Mouse (Mus musculus) neural tube, embryonic 11.5 days (tissue): ENCODE results near the gene Gm10024. TPM values are rescaled to one million over a fixed set of nuclear protein-coding genes. Genes with fewer than 3 reads are reported as not detected.
"Not testable (repeated sequence)": the region's sequence is repeated elsewhere in the genome, so short reads cannot be mapped to it uniquely, and the experiment has no call there.

ENCODE experiments used
- ATAC-seq: fragments of 200-750 bp; cut with Nextera tagmentation; 2 replicates; pipeline ENCODE4 v1.8.0; 2017; ENCODE audit warnings: moderate number of reproducible peaks, mild to moderate bottlenecking, moderate TSS enrichment, moderate library complexity; ENCODE audit not compliant: insufficient read depth, low FRiP score, low TSS enrichment
- DNase-seq: peaks from one replicate; pipeline ENCODE4 v3.0.0-alpha.2; 2015; ENCODE audit warnings: low spot score
- H3K27ac ChIP-seq: fragments of 300-500 bp; sonication (generic); 2 replicates; pipeline ENCODE4 v1.5.1; 2014; ENCODE audit warnings: low read depth, mild to moderate bottlenecking, low read length
- H3K27me3 ChIP-seq: fragments of 300-500 bp; sonication (generic); 2 replicates; pipeline ENCODE4 v1.6.1; 2014; ENCODE audit warnings: mild to moderate bottlenecking, low read length, mixed read lengths; ENCODE audit not compliant: control insufficient read depth, insufficient read depth
- H3K36me3 ChIP-seq: fragments of 300-500 bp; sonication (generic); 2 replicates; pipeline ENCODE4 v1.6.1; 2014; ENCODE audit warnings: mild to moderate bottlenecking, low read length, moderate library complexity, mixed read lengths; ENCODE audit not compliant: control insufficient read depth, insufficient read depth
- H3K4me1 ChIP-seq: fragments of 300-500 bp; sonication (generic); 2 replicates; pipeline ENCODE4 v1.6.1; 2014; ENCODE audit warnings: low read length, mixed read lengths; ENCODE audit not compliant: control insufficient read depth, insufficient read depth
- H3K4me2 ChIP-seq: fragments of 300-500 bp; sonication (generic); 2 replicates; pipeline ENCODE4 v1.6.1; 2014; ENCODE audit warnings: low read depth, mild to moderate bottlenecking, moderate library complexity
- H3K4me3 ChIP-seq: fragments of 300-500 bp; sonication (generic); 2 replicates; pipeline ENCODE4 v1.5.1; 2014; ENCODE audit warnings: low read depth, low read length
- H3K9ac ChIP-seq: fragments of 300-500 bp; sonication (generic); 2 replicates; pipeline ENCODE4 v1.6.1; 2014; ENCODE audit warnings: mild to moderate bottlenecking, low read length
- H3K9me3 ChIP-seq: fragments of 300-500 bp; sonication (generic); 2 replicates; pipeline ENCODE4 v1.6.1; 2016; ENCODE audit warnings: low read length; ENCODE audit not compliant: control insufficient read depth
- WGBS: fragments of 180-500 bp; shearing (Covaris S2); extraction: QIAGEN DNeasy Blood & Tissue Kit; methylation state at CpG from one replicate; pipeline ENCODE4 v1.1.7; 2014; 5-methylcytosine and 5-hydroxymethylcytosine counted together
- polyA plus RNA-seq: library from polyadenylated mRNA; unstranded; fragments of >200 nt; fragmentation: Nextera tagmentation; extraction: Ambion mirVana; gene quantifications from 2 replicates; pipeline ENCODE4 v1.2.1, GENCODE M21; 2014

The Gm10024 gene
- polyA plus RNA-seq, 1 experiment from 2014 or later, result not detected

GRCm38 (mm10) chr10:77751254-77751653 lies 40.0 kb downstream of the Gm10024 start, which contains the start of gene Gm9736:
Gene Gm9736, minus strand, starts transcription at chr10:77751354.
- not testable (repeated sequence) for H3K9ac ChIP-seq, H3K4me1 ChIP-seq, H3K36me3 ChIP-seq, H3K27me3 ChIP-seq, H3K4me2 ChIP-seq, DNase-seq, H3K9me3 ChIP-seq, H3K27ac ChIP-seq, H3K4me3 ChIP-seq, ATAC-seq
- 75% methylated on average over 1 of the region's 1 CpGs for WGBS

- H3K27me3 ChIP-seq, DNase-seq, H3K4me1 ChIP-seq, ATAC-seq, H3K9ac ChIP-seq, H3K9me3 ChIP-seq, H3K27ac ChIP-seq, H3K4me3 ChIP-seq, H3K4me2 ChIP-seq, H3K36me3 ChIP-seq: not testable (repeated sequence)
- whole genome bisulfite sequencing, result 53% methylated on average over 3 of the region's 3 CpGs
Measured at GRCm38 (mm10) chr10:77752312-77752711, 41.1 kb downstream of the Gm10024 start.

- Histone ChIP-seq H3K9me3 (no peaks in the 10 kb centered on the region), H3K27ac (no peak overlapping the region), H3K27me3 (no peaks in the 10 kb centered on the region), H3K4me2 (no peak overlapping the region), H3K4me1 (no peaks in the 10 kb centered on the region), H3K9ac (no peak overlapping the region), H3K36me3 (no peaks in the 10 kb centered on the region), H3K4me3 (no peak overlapping the region)
- no peak for ATAC-seq
- DNase-seq, result no peak
Measured at GRCm38 (mm10) chr10:77753448-77753847, 42.2 kb downstream of the Gm10024 start.

- not testable (repeated sequence) for H3K4me2 ChIP-seq, H3K9ac ChIP-seq, H3K4me3 ChIP-seq, H3K27ac ChIP-seq, H3K36me3 ChIP-seq, DNase-seq, H3K27me3 ChIP-seq, H3K9me3 ChIP-seq, H3K4me1 ChIP-seq, ATAC-seq
- WGBS, result no CpG with 5 or more reads among the region's 1 CpGs
Measured at GRCm38 (mm10) chr10:77759582-77759981, 48.3 kb downstream of the Gm10024 start, which contains the start of gene Gm3233. Gene Gm3233, minus strand, starts transcription at chr10:77759682.

Other genes with a start within 250 kb of the Gm10024 start
- 45.7 and 49.0 TPM in 2 replicates for gene Fam207a, start 195.7 kb upstream of the Gm10024 start, polyA plus RNA-seq
- gene Itgb2, start 181.2 kb upstream of the Gm10024 start, polyA plus RNA-seq, result 1.5 TPM in 2 replicates
- 71.4 and 72.1 TPM in 2 replicates for gene Pttg1ip, start 129.7 kb upstream of the Gm10024 start, polyA plus RNA-seq
- gene Sumo3, start 105.4 kb upstream of the Gm10024 start, polyA plus RNA-seq, result 334 and 346 TPM in 2 replicates
- 1.4 and 4.8 TPM in 2 replicates for gene Gm49325, start 105.3 kb upstream of the Gm10024 start, polyA plus RNA-seq
- gene Ube2g2, start 89.2 kb upstream of the Gm10024 start, polyA plus RNA-seq, result 65.9 and 66.0 TPM in 2 replicates
- 0.92 and 1.0 TPM in 2 replicates for gene Tspear, start 24.9 kb upstream of the Gm10024 start, polyA plus RNA-seq
- not detected in 2 replicates for gene Gm19402, start 20.7 kb upstream of the Gm10024 start, polyA plus RNA-seq
- gene Gm9508, start 14.2 kb upstream of the Gm10024 start, polyA plus RNA-seq, result not detected in 2 replicates
- not detected in 2 replicates for gene Gm10272, start 4.8 kb upstream of the Gm10024 start, polyA plus RNA-seq
- gene Gm10142, start 4.3 kb downstream of the Gm10024 start, polyA plus RNA-seq, result not detected in 2 replicates
- not detected in 2 replicates for gene Krtap12-1, start 9.1 kb downstream of the Gm10024 start, polyA plus RNA-seq
- gene Gm10100, start 15.0 kb downstream of the Gm10024 start, polyA plus RNA-seq, result not detected in 2 replicates
- gene Gm18596, start 31.2 kb downstream of the Gm10024 start, polyA plus RNA-seq, result not detected in 2 replicates
- not detected in 2 replicates for gene Gm9736, start 39.9 kb downstream of the Gm10024 start, polyA plus RNA-seq
- not detected in 2 replicates for gene Gm3233, start 48.2 kb downstream of the Gm10024 start, polyA plus RNA-seq
- gene Gm3238, start 59.9 kb downstream of the Gm10024 start, polyA plus RNA-seq, result not detected in 2 replicates
- not detected in 2 replicates for gene Gm7138, start 65.5 kb downstream of the Gm10024 start, polyA plus RNA-seq
- gene Gm3250, start 71.1 kb downstream of the Gm10024 start, polyA plus RNA-seq, result not detected in 2 replicates
- not detected in 2 replicates for gene Gm7137, start 76.7 kb downstream of the Gm10024 start, polyA plus RNA-seq
- gene Gm9639, start 83.6 kb downstream of the Gm10024 start, polyA plus RNA-seq, result not detected in 2 replicates
- not detected in 2 replicates for gene Gm19668, start 87.7 kb downstream of the Gm10024 start, polyA plus RNA-seq
- gene Gm9507, start 100.4 kb downstream of the Gm10024 start, polyA plus RNA-seq, result not detected in 2 replicates
- not detected in 2 replicates for gene Gm2696, start 103.2 kb downstream of the Gm10024 start, polyA plus RNA-seq
- not detected in 2 replicates for gene Krtap10-4, start 115.6 kb downstream of the Gm10024 start, polyA plus RNA-seq
- not detected in 2 replicates for gene Krtap10-10, start 124.5 kb downstream of the Gm10024 start, polyA plus RNA-seq
- gene Gm36176, start 135.3 kb downstream of the Gm10024 start, polyA plus RNA-seq, result not detected in 2 replicates
- gene Gm10318, start 141.4 kb downstream of the Gm10024 start, polyA plus RNA-seq, result not detected in 2 replicates
- gene Gm3285, start 150.5 kb downstream of the Gm10024 start, polyA plus RNA-seq, result not detected in 2 replicates
- gene Lrrc3, start 191.1 kb downstream of the Gm10024 start, polyA plus RNA-seq, result 4.3 and 4.8 TPM in 2 replicates